Mouse (Mus musculus) T-cell, adult 2 months (primary cell): ENCODE results near the gene Ndrg4.

Experiments
- DNase-seq: peaks from one replicate; pipeline ENCODE4 v3.0.0; 2022; ENCODE audit warnings: low spot score

Gene Ndrg4

GRCm38 (mm10) chr8:95716546-95717335 lies 40.0 kb downstream of the Ndrg4 start:
- DNase-seq: no peak

- DNase-seq: no peak
Measured at GRCm38 (mm10) chr8:95727625-95728024, 50.8 kb downstream of the Ndrg4 start.

DNA sequence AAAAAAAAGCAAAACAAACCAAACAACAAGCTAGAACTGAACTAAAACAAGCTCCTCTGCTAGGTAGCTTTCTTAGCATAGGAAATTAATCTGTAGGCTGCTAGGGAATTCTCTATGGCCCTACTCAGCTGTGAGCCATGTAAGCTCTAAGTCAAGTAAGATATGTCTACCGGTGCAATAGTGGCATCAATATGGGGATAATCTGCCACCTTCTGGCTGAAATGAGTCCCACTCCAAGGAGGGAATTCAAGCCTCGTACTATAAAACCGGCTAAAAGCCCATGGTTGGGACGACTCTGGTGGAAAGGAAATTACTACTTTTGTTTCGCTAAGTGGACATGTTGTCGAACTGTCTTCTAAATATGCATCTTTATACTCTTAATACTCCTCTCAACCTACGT lies 61.8 kb downstream of the Ndrg4 start:
- DNase-seq: no peak

GRCm38 (mm10) chr8:95741732-95742131 lies 65.0 kb downstream of the Ndrg4 start:
- no peak for DNase-seq

DNA sequence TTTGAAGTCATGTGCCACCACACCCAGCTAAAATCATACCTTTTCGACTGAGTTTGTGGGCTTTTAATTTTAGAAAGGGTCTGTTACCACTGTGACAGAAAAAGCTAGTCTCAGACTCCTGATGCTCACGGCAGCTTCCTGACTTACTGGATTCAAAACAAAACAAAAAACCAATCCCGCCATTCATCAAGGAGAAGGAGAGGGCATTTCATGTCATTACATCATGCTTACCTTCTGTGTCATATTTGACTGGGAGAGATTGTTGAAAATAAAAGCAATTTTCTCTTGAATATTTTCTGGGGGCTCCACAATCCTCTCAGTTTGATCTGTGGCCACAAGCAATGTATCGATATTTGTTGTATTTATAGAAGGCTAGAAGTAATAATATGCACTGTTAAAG lies 71.2 kb downstream of the Ndrg4 start:
- DNase-seq: no peak

DNA sequence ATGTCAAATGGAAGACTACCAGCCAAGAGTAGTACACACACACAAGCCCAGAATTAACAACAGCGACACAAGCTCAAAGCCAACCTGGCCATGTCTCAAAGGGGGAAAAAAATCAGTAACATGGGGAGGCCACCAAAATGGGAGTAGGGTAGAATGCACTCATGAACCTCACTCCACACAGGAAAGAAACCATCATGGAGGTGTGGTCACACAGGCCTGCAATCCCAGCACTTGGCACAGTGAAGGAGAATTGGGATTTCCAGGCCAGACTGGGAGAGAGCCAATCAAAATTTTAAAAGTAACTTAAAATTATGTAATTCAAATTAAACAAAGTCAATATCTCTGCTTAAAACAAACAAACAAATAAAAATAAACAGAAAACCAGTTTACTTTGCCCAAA lies 75.1 kb downstream of the Ndrg4 start:
- no peak for DNase-seq

- DNase-seq: no peak
Measured at GRCm38 (mm10) chr8:95760323-95760722, 83.5 kb downstream of the Ndrg4 start.

- DNase-seq: no peak
Measured at GRCm38 (mm10) chr8:95764133-95764532, 87.4 kb downstream of the Ndrg4 start.
